Mouse (Mus musculus) c-Kit-positive CD71-negative TER-119-negative erythroid progenitor cells, embryonic 14.5 days (primary cell): Measurements from ENCODE around the gene Rapgef5.

Experiments used
- DNase-seq: peaks from one replicate; pipeline ENCODE4 v3.0.0-alpha.2; 2013; ENCODE audit warnings: low read depth

Rapgef5 gene

GRCm38 (mm10) chr12:117674511-117674910, 158.2 kb downstream of the Rapgef5 start:
- no peak for DNase-seq

GRCm38 (mm10) chr12:117676265-117676664, 160.0 kb downstream of the Rapgef5 start:
- no peak for DNase-seq

GRCm38 (mm10) chr12:117678916-117679315, 162.6 kb downstream of the Rapgef5 start:
- DNase-seq = no peak

GRCm38 (mm10) chr12:117679795-117680194, 163.5 kb downstream of the Rapgef5 start:
- no peak for DNase-seq

- no peak for DNase-seq
These were observed 165.0 kb downstream of the Rapgef5 start for GRCm38 (mm10) chr12:117681273-117681672.

GRCm38 (mm10) chr12:117683377-117683776, 167.1 kb downstream of the Rapgef5 start:
- no peak for DNase-seq

- no peak for DNase-seq
These were observed 167.7 kb downstream of the Rapgef5 start for GRCm38 (mm10) chr12:117683984-117684383.

- DNase-seq = no peak
These were observed 168.5 kb downstream of the Rapgef5 start for GRCm38 (mm10) chr12:117684788-117685187.

GRCm38 (mm10) chr12:117685336-117685735, 169.1 kb downstream of the Rapgef5 start:
- no peak for DNase-seq

GRCm38 (mm10) chr12:117686732-117687131, 170.5 kb downstream of the Rapgef5 start:
- DNase-seq = no peak

- DNase-seq = no peak
These were observed 172.6 kb downstream of the Rapgef5 start for GRCm38 (mm10) chr12:117688655-117689548.

GRCm38 (mm10) chr12:117691336-117691735, 175.1 kb downstream of the Rapgef5 start:
- no peak for DNase-seq

- DNase-seq = no peak
These were observed 176.5 kb downstream of the Rapgef5 start for GRCm38 (mm10) chr12:117692775-117693174.

GRCm38 (mm10) chr12:117699950-117700665, 183.8 kb downstream of the Rapgef5 start:
- no peak for DNase-seq

GRCm38 (mm10) chr12:117700927-117701326, 184.6 kb downstream of the Rapgef5 start:
- DNase-seq = no peak

GRCm38 (mm10) chr12:117702291-117702690, 186.0 kb downstream of the Rapgef5 start:
- DNase-seq = no peak

- DNase-seq = no peak
These were observed 186.6 kb downstream of the Rapgef5 start for GRCm38 (mm10) chr12:117702928-117703327.

- no peak for DNase-seq
These were observed 187.1 kb downstream of the Rapgef5 start for GRCm38 (mm10) chr12:117703413-117703812.

GRCm38 (mm10) chr12:117705308-117705707, 189.0 kb downstream of the Rapgef5 start:
- no peak for DNase-seq

- no peak for DNase-seq
These were observed 193.0 kb downstream of the Rapgef5 start for GRCm38 (mm10) chr12:117709280-117709679.

GRCm38 (mm10) chr12:117712474-117712873, 196.2 kb downstream of the Rapgef5 start:
- no peak for DNase-seq

GRCm38 (mm10) chr12:117713616-117714015, 197.3 kb downstream of the Rapgef5 start:
- DNase-seq = no peak
